Mouse (Mus musculus) granulocyte monocyte progenitor cell, adult 5-6 weeks (primary cell): ENCODE data around the gene Stau1. TPM values are rescaled to one million over a fixed set of nuclear protein-coding genes. Genes with fewer than 3 reads are reported as not detected.
A peak's percentile ranks its signal among the peaks of the same experiment; 100 is the strongest.

Experiments used
- ATAC-seq: replicated peaks from 2 replicates; pipeline ENCODE4 v1.8.0; 2016; ENCODE audit warnings: mild to moderate bottlenecking, moderate TSS enrichment, inconsistent platforms; ENCODE audit not compliant: poor library complexity, severe bottlenecking
- total RNA-seq, 2 experiments: library from RNA; stranded (forward) in 1 of 2; stranded (reverse) in 1 of 2; fragments of 200-712, 200-1000 nt in 1 of 2; fragments of >200 nt in 1 of 2; fragmentation: Nextera tagmentation in 1 of 2; gene quantifications; 2 replicates each; pipeline ENCODE4 v1.2.3; 2014 to 2017

Gene Stau1
- total RNA-seq, 2 experiments from 2014 or later: 25.4 to 46.7 TPM

DNA sequence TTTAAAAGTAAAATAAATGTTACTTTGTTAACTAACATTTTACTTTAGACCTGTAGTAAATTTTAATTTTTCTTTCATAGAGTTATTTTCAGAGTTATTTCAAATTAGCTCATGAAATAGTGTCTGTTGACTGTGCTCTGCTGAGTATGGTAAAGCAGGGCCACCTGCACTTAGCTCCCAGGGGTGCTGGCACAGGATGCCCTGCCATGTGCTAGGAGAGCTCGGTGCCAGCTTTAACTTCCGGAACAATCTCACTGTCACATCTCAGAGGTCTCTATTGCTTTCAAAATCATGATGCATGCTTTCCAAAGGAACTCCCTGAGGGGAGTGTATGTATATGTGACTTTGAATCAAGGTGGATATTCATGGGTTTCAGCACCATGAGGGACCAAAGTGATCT lies 59.9 kb downstream of the Stau1 start:
- no peak for ATAC-seq

DNA sequence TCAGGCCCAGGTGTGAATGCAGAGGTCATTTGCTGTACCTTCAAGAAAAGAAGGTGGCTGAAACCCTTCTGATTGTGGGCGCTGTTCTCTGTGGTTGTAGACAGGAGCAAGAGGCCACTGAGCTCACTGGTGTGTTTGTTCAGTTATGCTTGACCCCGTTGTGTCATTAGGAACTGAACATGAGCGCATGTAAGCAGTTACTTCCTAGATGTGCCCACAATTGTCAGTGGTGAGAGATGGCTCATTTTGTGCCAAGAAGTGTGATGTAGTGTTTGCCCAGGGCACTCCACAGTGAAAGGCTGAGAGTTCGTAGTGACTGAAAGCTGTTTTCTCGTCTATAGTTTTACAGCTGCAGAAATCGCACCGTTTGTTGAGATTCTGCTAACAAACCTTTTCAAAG lies 60.5 kb downstream of the Stau1 start:
- no peak for ATAC-seq

DNA sequence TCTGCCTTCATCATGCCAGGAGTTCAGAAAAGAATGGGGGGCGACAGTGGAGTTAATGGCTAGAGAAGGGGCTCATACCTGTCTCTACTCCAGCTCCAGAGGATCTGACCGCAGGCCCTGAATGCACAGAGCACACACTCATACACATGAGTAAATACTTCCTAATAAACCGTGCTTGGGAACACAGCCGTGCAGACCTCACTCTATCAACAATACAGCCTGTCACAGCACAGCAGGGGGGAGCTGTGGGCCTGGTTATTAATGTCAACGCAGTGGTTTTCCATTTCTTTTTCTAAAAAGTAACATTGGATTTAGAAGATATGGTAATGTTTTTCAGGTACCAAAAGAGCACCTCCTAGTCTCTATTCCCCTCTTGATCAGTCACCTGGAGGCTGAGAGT lies 61.7 kb downstream of the Stau1 start:
- ATAC-seq: no peak

DNA sequence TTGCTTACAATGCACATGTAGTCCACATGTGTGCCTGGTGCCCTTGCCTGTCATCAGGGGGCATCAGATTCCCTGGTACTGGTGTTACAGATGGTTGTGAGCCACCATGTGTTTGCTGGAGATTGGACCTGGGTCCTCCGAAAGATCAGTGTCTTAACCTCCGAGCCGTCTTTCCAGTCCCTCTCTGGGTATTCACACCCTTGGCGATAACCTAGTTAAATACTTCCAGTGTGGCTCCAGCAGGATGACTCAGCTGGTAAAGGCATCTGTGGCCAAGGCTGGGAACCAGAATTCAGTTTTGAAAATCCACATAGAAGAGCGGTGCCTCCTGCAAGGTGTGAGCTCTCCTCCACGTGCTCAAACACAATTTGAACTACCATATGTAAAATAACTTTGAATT lies 62.2 kb downstream of the Stau1 start:
- ATAC-seq: no peak

- no peak for ATAC-seq
Measured at GRCm38 (mm10) chr2:166923971-166924370, 72.1 kb downstream of the Stau1 start.

GRCm38 (mm10) chr2:166910536-166910935 lies 85.6 kb downstream of the Stau1 start:
- no peak for ATAC-seq

DNA sequence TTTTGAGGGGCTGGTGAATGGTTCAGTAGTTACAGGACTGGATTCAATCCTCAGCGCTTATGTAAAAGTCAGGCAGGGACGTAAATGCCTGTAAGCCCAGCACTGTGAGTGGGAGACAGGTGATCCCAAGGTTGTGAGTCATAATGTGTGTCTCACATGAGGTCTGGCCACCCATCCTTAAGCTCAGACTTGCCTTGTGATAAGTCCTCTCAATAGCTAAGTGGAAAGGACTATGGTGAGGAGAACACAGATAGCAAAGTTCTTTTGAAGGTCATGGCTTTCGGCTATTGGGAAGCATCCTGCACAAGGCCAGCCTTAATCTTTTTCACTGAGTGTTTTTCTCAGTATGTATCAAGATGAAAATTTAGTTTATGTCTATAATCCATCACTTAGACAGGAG lies 86.4 kb downstream of the Stau1 start:
- ATAC-seq: no peak

GRCm38 (mm10) chr2:166906523-166907182 lies 89.4 kb downstream of the Stau1 start:
- ATAC-seq: peak; percentile 39

GRCm38 (mm10) chr2:166905711-166906522 lies 90.2 kb downstream of the Stau1 start, which contains the start of gene Cse1l:
Gene Cse1l (plus strand): TSS chr2:166906040.
- ATAC-seq: peak; percentile 82

DNA sequence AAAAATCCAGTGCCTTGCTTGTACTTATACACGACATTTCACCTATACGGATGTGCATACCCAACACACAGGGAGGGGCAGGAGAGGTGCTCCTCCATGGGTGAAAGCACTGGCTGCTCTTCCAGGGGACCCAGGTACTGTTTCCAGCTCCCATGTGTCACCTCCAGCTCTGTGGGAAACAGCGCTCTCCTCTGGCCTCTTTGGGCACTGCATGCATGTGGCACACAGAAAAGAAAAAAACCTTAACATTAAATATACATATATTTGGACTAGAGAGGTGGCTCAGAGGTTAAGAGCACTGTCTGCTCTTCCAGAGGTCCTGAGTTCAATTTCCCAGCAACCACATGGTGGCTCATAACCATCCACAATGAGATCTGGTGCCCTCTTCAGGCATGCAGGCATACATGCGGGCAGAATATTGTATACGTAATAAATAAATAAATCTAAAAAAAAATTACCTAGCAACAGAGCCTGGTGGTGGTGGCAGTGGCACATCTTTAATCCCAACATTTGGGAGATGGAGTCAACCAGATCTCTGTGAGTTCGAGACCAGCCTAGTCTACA lies 92.3 kb downstream of the Stau1 start:
- ATAC-seq: no peak

DNA sequence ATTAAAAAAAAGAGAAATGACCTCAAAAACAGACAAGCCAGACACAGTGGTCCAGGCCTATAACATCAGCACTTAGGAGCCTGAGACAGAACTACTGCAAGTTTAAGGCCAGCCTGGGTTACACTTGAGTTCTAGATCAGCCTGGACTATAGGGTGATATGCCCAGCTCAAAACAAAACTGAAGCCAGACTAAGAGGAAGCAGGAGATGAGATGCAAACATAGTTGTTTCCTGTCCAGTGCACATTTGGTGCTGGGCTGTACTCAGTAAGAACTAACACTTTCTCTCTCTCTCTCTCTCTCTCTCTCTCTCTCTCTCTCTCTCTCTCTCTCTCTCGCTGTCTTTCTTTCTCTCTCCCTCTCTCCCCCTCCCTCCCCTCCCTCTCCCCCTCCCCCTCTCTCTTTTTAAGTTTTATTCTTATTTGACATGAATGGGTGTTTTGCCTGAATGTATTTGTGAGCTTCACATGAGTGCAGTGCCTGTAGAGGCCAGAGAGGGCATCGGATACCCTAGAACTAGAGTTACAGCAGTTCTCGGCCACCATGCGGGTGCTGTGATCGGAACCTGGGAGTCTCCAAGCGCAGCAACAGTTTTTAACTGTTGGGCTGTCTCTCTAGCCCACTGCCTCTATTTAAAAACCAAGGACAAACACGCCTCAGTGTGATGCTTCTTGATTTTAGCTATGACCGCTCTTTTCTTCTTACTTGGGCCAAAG lies 95.2 kb downstream of the Stau1 start:
- ATAC-seq: peak; percentile 34; the same call in 1 of the 2 replicates

DNA sequence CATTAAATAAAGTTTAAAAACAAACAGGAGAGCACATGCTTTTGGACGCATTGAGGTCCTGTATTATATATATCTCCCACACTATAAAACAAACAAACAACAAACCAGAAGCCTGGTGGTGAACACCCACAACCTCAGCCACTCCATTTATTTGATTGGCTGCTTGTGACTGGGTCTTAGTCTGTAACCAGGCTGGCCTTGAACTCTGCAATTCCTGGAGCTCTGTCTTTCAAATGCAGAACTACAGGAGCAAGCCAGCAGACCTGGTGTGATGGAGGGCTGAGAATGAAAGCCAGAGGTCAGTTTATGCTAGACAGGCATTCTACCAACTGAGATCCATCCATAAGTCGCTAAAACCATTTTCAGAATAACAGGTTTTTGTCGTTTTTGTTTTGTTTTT lies 96.4 kb downstream of the Stau1 start:
- ATAC-seq: no peak

DNA sequence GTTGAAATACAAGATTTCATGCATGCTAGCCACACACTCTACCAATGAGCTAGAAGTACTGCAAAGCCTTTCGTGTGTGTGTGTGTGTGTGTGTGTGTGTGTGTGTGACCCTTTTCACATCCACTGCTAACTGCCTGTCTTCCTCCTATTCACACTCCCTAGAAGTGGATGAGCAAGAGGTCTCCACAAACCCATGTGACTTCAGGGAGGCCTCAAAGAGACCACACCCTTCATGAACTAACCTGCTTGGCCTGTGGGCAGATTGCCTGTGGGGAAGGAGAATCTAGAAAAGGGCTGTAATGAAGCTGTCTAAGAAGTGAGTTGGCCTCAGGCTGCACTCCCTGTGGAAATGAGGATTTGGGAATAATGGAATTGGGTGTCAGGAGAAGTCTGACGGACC lies 96.9 kb downstream of the Stau1 start:
- ATAC-seq: no peak

Other genes with a start within 250 kb of the Stau1 start
- 2.1 and 4.5 TPM in 2 replicates for gene Trp53rkb, start 203.8 kb downstream of the Stau1 start, total RNA-seq (2014; fragmentation: Nextera tagmentation)
- gene Trp53rkb, start 203.8 kb downstream of the Stau1 start, total RNA-seq (2017): 2.2 and 5.3 TPM in 2 replicates
- 14.2 and 20.5 TPM in 2 replicates for gene Arfgef2, start 190.7 kb downstream of the Stau1 start, total RNA-seq (2014; fragmentation: Nextera tagmentation)
- 15.3 and 24.7 TPM in 2 replicates for gene Arfgef2, start 190.7 kb downstream of the Stau1 start, total RNA-seq (2017)
- gene Cse1l, start 90.3 kb downstream of the Stau1 start, total RNA-seq (2014; fragmentation: Nextera tagmentation): 107 and 128 TPM in 2 replicates
- gene Cse1l, start 90.3 kb downstream of the Stau1 start, total RNA-seq (2017): 156 and 159 TPM in 2 replicates
- 61.9 and 68.6 TPM in 2 replicates for gene Ddx27, start 18.9 kb upstream of the Stau1 start, total RNA-seq (2014; fragmentation: Nextera tagmentation)
- gene Ddx27, start 18.9 kb upstream of the Stau1 start, total RNA-seq (2017): 97.9 and 106 TPM in 2 replicates
- gene Znfx1, start 66.7 kb upstream of the Stau1 start, total RNA-seq (2014; fragmentation: Nextera tagmentation): 25.4 and 28.2 TPM in 2 replicates
- gene Znfx1, start 66.7 kb upstream of the Stau1 start, total RNA-seq (2017): 23.1 and 29.1 TPM in 2 replicates
- 1.3 TPM in 1 of 2 replicates, not detected in the other for gene Kcnb1, start 193.9 kb upstream of the Stau1 start, total RNA-seq (2014; fragmentation: Nextera tagmentation)
- gene Kcnb1, start 193.9 kb upstream of the Stau1 start, total RNA-seq (2017): 0.39 and 1.7 TPM in 2 replicates
- not detected in 2 replicates for gene Ptgis, start 244.3 kb upstream of the Stau1 start, total RNA-seq (2014; fragmentation: Nextera tagmentation)
- gene Ptgis, start 244.3 kb upstream of the Stau1 start, total RNA-seq (2017): not detected in 2 replicates